Mouse (Mus musculus) hindbrain, embryonic 11.5 days (tissue): Measurements from ENCODE around the gene Elk4. TPM values are rescaled to one million over a fixed set of nuclear protein-coding genes. Genes with fewer than 3 reads are reported as not detected.

Source experiments
- ATAC-seq: fragments of 200-750 bp; cut with Nextera tagmentation; 2 replicates; pipeline ENCODE4 v1.8.0; 2017; ENCODE audit warnings: mild to moderate bottlenecking, moderate TSS enrichment, moderate library complexity; ENCODE audit not compliant: low FRiP score
- DNase-seq: peaks from one replicate; pipeline ENCODE4 v3.0.0-alpha.2; 2015; ENCODE audit warnings: low spot score
- H3K27ac ChIP-seq: fragments of 300-500 bp; sonication (generic); 2 replicates; pipeline ENCODE4 v1.5.1; 2014; ENCODE audit warnings: mild to moderate bottlenecking, low read depth, low read length
- H3K27me3 ChIP-seq: fragments of 300-500 bp; sonication (generic); 2 replicates; pipeline ENCODE4 v1.6.1; 2014; ENCODE audit warnings: mild to moderate bottlenecking, low read length, moderate library complexity, mixed read lengths; ENCODE audit not compliant: control insufficient read depth, insufficient read depth
- H3K36me3 ChIP-seq: fragments of 300-500 bp; sonication (generic); 2 replicates; pipeline ENCODE4 v1.6.1; 2014; ENCODE audit warnings: mild to moderate bottlenecking, low read length, moderate library complexity, mixed read lengths; ENCODE audit not compliant: control insufficient read depth, insufficient read depth
- H3K4me1 ChIP-seq: fragments of 300-500 bp; sonication (generic); replicated peaks from 2 replicates; pipeline ENCODE4 v1.6.1; 2014; ENCODE audit warnings: low read length, mixed read lengths; ENCODE audit not compliant: control insufficient read depth, insufficient read depth
- H3K4me2 ChIP-seq: fragments of 300-500 bp; sonication (generic); replicated peaks from 2 replicates; pipeline ENCODE4 v1.6.1; 2014; ENCODE audit warnings: mild to moderate bottlenecking, low read depth, low read length
- H3K4me3 ChIP-seq: fragments of 300-500 bp; sonication (generic); 2 replicates; pipeline ENCODE4 v1.5.1; 2014; ENCODE audit warnings: low read depth, low read length
- H3K9ac ChIP-seq: fragments of 300-500 bp; sonication (generic); 2 replicates; pipeline ENCODE4 v1.6.1; 2014; ENCODE audit warnings: low read depth, low read length
- H3K9me3 ChIP-seq: fragments of 300-500 bp; sonication (generic); 2 replicates; pipeline ENCODE4 v1.6.1; 2016; ENCODE audit warnings: low read length; ENCODE audit not compliant: control insufficient read depth
- WGBS: fragments of 180-500 bp; shearing (Covaris S2); extraction: QIAGEN DNeasy Blood & Tissue Kit; methylation state at CpG from one replicate; pipeline ENCODE4 v1.1.7; 2014; 5-methylcytosine and 5-hydroxymethylcytosine counted together
- polyA plus RNA-seq: library from polyadenylated mRNA; unstranded; fragments of >200 nt; fragmentation: Nextera tagmentation; extraction: Ambion mirVana; gene quantifications from 2 replicates; pipeline ENCODE4 v1.2.1, GENCODE M21; 2014

The Elk4 gene
- polyA plus RNA-seq, 1 experiment from 2014 or later = 22.6 TPM

GRCm38 (mm10) chr1:131993169-131994040, 14.0 kb upstream of the Elk4 start:
- Histone ChIP-seq H3K27me3 (no peaks in the 10 kb centered on the region), H3K36me3 (no peaks in the 10 kb centered on the region), H3K4me2 (no peak overlapping the region), H3K27ac (no peak overlapping the region), H3K4me1 (no peaks in the 10 kb centered on the region), H3K9me3 (no peaks in the 10 kb centered on the region), H3K4me3 (no peak overlapping the region), H3K9ac (no peak overlapping the region)
- no peak for ATAC-seq
- WGBS = 87% methylated on average over 12 of the region's 12 CpGs
- DNase-seq = no peak

GRCm38 (mm10) chr1:131995062-131995461, 12.3 kb upstream of the Elk4 start:
- Histone ChIP-seq H3K4me1 (no peaks in the 10 kb centered on the region), H3K27ac (no peak overlapping the region), H3K27me3 (no peaks in the 10 kb centered on the region), H3K9ac (no peak overlapping the region), H3K9me3 (no peaks in the 10 kb centered on the region), H3K36me3 (no peaks in the 10 kb centered on the region), H3K4me2 (no peak overlapping the region), H3K4me3 (no peak overlapping the region)
- no peak for ATAC-seq
- DNase-seq = peak; percentile 67
- WGBS = 37% methylated on average over 4 of the region's 4 CpGs

GRCm38 (mm10) chr1:132000506-132000905, 6.9 kb upstream of the Elk4 start:
- H3K9me3 ChIP-seq = no peaks in the 10 kb centered on the region
- H3K4me3 ChIP-seq = no peak overlapping the region
- H3K4me2 ChIP-seq = no peak overlapping the region
- no peaks in the 10 kb centered on the region for H3K36me3 ChIP-seq
- no peak for ATAC-seq
- H3K27me3 ChIP-seq = no peaks in the 10 kb centered on the region
- H3K27ac ChIP-seq = no peak overlapping the region
- no peaks in the 10 kb centered on the region for H3K4me1 ChIP-seq
- DNase-seq = no peak
- no peak overlapping the region for H3K9ac ChIP-seq

- no peak overlapping the region for H3K27ac ChIP-seq
- H3K36me3 ChIP-seq = no peaks in the 10 kb centered on the region
- 91% methylated on average over 4 of the region's 4 CpGs for WGBS
- no peaks in the 10 kb centered on the region for H3K9me3 ChIP-seq
- DNase-seq (no peak), ATAC-seq (no peak)
- no peak overlapping the region for H3K4me3 ChIP-seq
- no peaks in the 10 kb centered on the region; the same call in 1 of the 2 replicates for H3K4me1 ChIP-seq
- H3K4me2 ChIP-seq = no peak overlapping the region
- no peak overlapping the region for H3K9ac ChIP-seq
- H3K27me3 ChIP-seq = no peaks in the 10 kb centered on the region
These were observed 5.5 kb upstream of the Elk4 start for GRCm38 (mm10) chr1:132001880-132002330.

GRCm38 (mm10) chr1:132003111-132003510, 4.3 kb upstream of the Elk4 start:
- Histone ChIP-seq H3K9ac (no peak overlapping the region), H3K9me3 (no peaks in the 10 kb centered on the region), H3K27ac (no peak overlapping the region), H3K4me2 (no peak overlapping the region), H3K36me3 (no peaks in the 10 kb centered on the region), H3K4me1 (no peaks in the 10 kb centered on the region; the same call in 1 of the 2 replicates), H3K27me3 (no peaks in the 10 kb centered on the region), H3K4me3 (no peak overlapping the region)
- ATAC-seq (no peak), DNase-seq (no peak)
- WGBS = 61% methylated on average over 2 of the region's 2 CpGs

- 73% methylated on average over 1 of the region's 1 CpGs for WGBS
- Histone ChIP-seq H3K9ac (no peak overlapping the region), H3K4me2 (no peak overlapping the region), H3K36me3 (no peaks in the 10 kb centered on the region), H3K27ac (no peak overlapping the region), H3K27me3 (no peaks in the 10 kb centered on the region), H3K9me3 (no peaks in the 10 kb centered on the region), H3K4me1 (no peaks in the 10 kb centered on the region; the same call in 1 of the 2 replicates), H3K4me3 (no peak overlapping the region)
- no peak for ATAC-seq
- DNase-seq = no peak
These were observed 3.6 kb upstream of the Elk4 start for GRCm38 (mm10) chr1:132003817-132004216.

GRCm38 (mm10) chr1:132004574-132005180, 2.7 kb upstream of the Elk4 start:
- Histone ChIP-seq H3K4me1 (no peaks in the 10 kb centered on the region; the same call in 1 of the 2 replicates), H3K4me3 (no peak overlapping the region), H3K27me3 (no peaks in the 10 kb centered on the region), H3K9ac (no peak overlapping the region), H3K4me2 (no peak overlapping the region), H3K9me3 (no peaks in the 10 kb centered on the region), H3K27ac (no peak overlapping the region), H3K36me3 (no peaks in the 10 kb centered on the region)
- no peak for ATAC-seq
- WGBS = 84% methylated on average over 6 of the region's 6 CpGs
- no peak for DNase-seq

- Histone ChIP-seq H3K4me1 (no peaks in the 10 kb centered on the region; the same call in 1 of the 2 replicates), H3K4me3 (no peak overlapping the region), H3K36me3 (no peaks in the 10 kb centered on the region), H3K27ac (no peak overlapping the region), H3K27me3 (no peaks in the 10 kb centered on the region), H3K4me2 (no peak overlapping the region), H3K9ac (no peak overlapping the region), H3K9me3 (no peaks in the 10 kb centered on the region)
- 93% methylated on average over 1 of the region's 1 CpGs for WGBS
- ATAC-seq (no peak), DNase-seq (no peak)
These were observed 1.9 kb upstream of the Elk4 start for GRCm38 (mm10) chr1:132005466-132005865.

- Histone ChIP-seq H3K9ac (no peak overlapping the region), H3K27me3 (no peaks in the 10 kb centered on the region), H3K27ac (no peak overlapping the region), H3K36me3 (no peaks in the 10 kb centered on the region), H3K4me1 (no peaks in the 10 kb centered on the region; the same call in 1 of the 2 replicates), H3K4me3 (no peak overlapping the region), H3K9me3 (no peaks in the 10 kb centered on the region), H3K4me2 (no peak overlapping the region)
- ATAC-seq (no peak), DNase-seq (no peak)
- 91% methylated on average over 3 of the region's 3 CpGs for WGBS
These were observed 1.4 kb upstream of the Elk4 start for GRCm38 (mm10) chr1:132006046-132006445.
